Mouse (Mus musculus): Measurements from ENCODE around the gene Fat3. TPM values are rescaled to one million over a fixed set of nuclear protein-coding genes. Genes with fewer than 3 reads are reported as not detected.

Fat3 gene
- total RNA-seq, 4 experiments from 2014 or later, result 62.3 to 84.8 (median 70.5) TPM

GRCm38 (mm10) chr9:15955147-15955782 lies 545.8 kb downstream of the Fat3 start:
- DNase-seq (ENCODE audit: low spot score in 2 of 2), result no peak

GRCm38 (mm10) chr9:15954338-15954704 lies 546.8 kb downstream of the Fat3 start:
- DNase-seq (ENCODE audit: low spot score in 2 of 2), result no peak

- no peak for DNase-seq (ENCODE audit: low spot score in 2 of 2)
Measured at GRCm38 (mm10) chr9:15953585-15954337, 547.3 kb downstream of the Fat3 start.

GRCm38 (mm10) chr9:15948086-15948485 lies 553.0 kb downstream of the Fat3 start:
- no peak for DNase-seq (ENCODE audit: low spot score in 2 of 2)

GRCm38 (mm10) chr9:15944182-15944581 lies 556.9 kb downstream of the Fat3 start:
- DNase-seq (ENCODE audit: low spot score in 2 of 2), result no peak

- DNase-seq (ENCODE audit: low spot score in 2 of 2), result no peak
Measured at GRCm38 (mm10) chr9:15943486-15944153, 557.5 kb downstream of the Fat3 start.

- no peak for DNase-seq (ENCODE audit: low spot score in 2 of 2)
Measured at GRCm38 (mm10) chr9:15941818-15942217, 559.3 kb downstream of the Fat3 start.

GRCm38 (mm10) chr9:15940933-15941673 lies 560.0 kb downstream of the Fat3 start:
- no peak for DNase-seq (ENCODE audit: low spot score in 2 of 2)

GRCm38 (mm10) chr9:15939594-15939993 lies 561.5 kb downstream of the Fat3 start:
- DNase-seq (ENCODE audit: low spot score in 2 of 2), result no peak

GRCm38 (mm10) chr9:15937837-15938514 lies 563.1 kb downstream of the Fat3 start:
- no peak for DNase-seq (ENCODE audit: low spot score in 2 of 2)

GRCm38 (mm10) chr9:15930928-15931443 lies 570.1 kb downstream of the Fat3 start:
- DNase-seq (ENCODE audit: low spot score in 2 of 2), result no peak

- no peak for DNase-seq (ENCODE audit: low spot score in 2 of 2)
Measured at GRCm38 (mm10) chr9:15928331-15928730, 572.8 kb downstream of the Fat3 start.

- no peak for DNase-seq (ENCODE audit: low spot score in 2 of 2)
Measured at GRCm38 (mm10) chr9:15927378-15928083, 573.6 kb downstream of the Fat3 start.

GRCm38 (mm10) chr9:15925237-15925636 lies 575.8 kb downstream of the Fat3 start:
- DNase-seq (ENCODE audit: low spot score in 2 of 2), result no peak

- DNase-seq (ENCODE audit: low spot score in 2 of 2), result no peak
Measured at GRCm38 (mm10) chr9:15920271-15920670, 580.8 kb downstream of the Fat3 start.

- DNase-seq (ENCODE audit: low spot score in 2 of 2), result no peak
Measured at GRCm38 (mm10) chr9:15919373-15920005, 581.6 kb downstream of the Fat3 start.

- no peak for DNase-seq (ENCODE audit: low spot score in 2 of 2)
Measured at GRCm38 (mm10) chr9:15916600-15916999, 584.5 kb downstream of the Fat3 start.

- no peak for DNase-seq (ENCODE audit: low spot score in 2 of 2)
Measured at GRCm38 (mm10) chr9:15912735-15913134, 588.4 kb downstream of the Fat3 start.

GRCm38 (mm10) chr9:15909397-15910113 lies 591.5 kb downstream of the Fat3 start:
- DNase-seq (ENCODE audit: low spot score in 2 of 2), result no peak

All from left cerebral cortex, adult 8-10 months (tissue).